Mouse (Mus musculus): ENCODE results near the gene Dvl3.

DNA sequence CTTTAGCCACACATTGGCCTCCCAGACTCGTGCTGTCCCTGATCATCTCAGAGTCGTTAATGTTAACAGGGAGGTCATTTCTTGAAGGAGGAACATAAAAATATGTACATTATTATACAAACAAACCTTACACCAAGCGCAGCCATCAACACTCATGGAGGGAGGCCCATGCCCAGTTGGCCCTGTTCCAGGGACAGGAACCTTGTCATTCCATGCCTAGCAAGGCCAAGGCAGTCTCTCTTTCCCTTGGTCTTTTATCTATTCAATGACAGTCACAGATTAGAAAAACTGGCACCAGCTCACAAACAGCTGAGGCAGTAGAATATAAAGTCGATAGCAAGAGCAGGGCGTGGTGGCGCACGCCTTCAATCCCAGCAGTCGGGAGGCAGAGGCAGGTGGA is 42.6 kb upstream of the Dvl3 start:
- TF ChIP-seq POLR2A (IDR thresholded peaks at IDR 0.05; ENCODE audit: low read depth, low read length) (no peak), CTCF (IDR thresholded peaks at IDR 0.05; ENCODE audit: extremely low read depth, insufficient read depth, insufficient read length, insufficient replicate concordance) (no peak)
